Mouse (Mus musculus): ENCODE measurements at regions not wholly inside any gene's neighbourhood (a gene's known extent, or its start where the extent isn't known, plus 50 kb on each side); places are given as distances from the start of the nearest gene placed in this dataset.

DNA sequence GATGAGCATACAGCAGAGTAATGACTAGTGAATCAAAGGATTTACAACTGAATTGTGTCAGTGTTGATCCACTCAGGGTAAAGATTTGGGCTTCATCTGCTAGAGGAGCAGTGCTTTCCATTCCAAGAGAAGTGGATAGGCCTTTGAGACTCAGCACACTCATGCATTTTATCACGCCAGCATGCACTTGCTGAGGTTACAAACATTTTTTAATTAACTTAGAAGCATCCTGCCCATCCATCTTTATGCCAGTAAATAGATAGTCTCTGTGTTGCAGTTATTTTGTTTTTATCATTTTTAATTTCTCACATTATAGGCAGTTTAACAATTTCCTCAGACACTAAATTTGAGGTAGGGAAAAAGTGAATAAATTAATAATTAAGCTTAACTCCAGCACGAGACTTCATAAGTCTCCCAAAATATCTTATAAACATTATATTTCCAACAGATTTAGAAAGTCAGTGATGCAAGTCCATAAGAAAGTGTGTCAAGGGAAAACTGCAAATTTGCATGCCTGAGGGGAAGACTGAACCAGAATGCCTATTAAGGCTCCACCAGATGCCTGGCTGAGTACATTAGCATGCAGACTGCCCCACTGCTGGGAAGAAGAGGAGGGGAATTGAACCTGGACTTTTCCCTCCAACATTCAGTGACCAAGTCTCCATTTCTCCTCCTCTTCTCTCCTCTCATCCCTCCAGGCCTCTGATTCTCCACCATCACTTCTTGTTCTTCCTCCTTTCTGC is 180.2 kb upstream of the Nwd2 start:
- no peak for TF ChIP-seq CHD2 (IDR thresholded peaks at IDR 0.05; ENCODE audit: low read depth, low read length)
- no peak for TF ChIP-seq MAFK (IDR thresholded peaks at IDR 0.05; ENCODE audit: insufficient read depth, low read depth, low read length)
